Mouse (Mus musculus) forebrain, embryonic 12.5 days (tissue): Measurements from ENCODE around the gene Maml3. TPM values are rescaled to one million over a fixed set of nuclear protein-coding genes. Genes with fewer than 3 reads are reported as not detected.

Source experiments
- ATAC-seq: fragments of 200-750 bp; cut with Nextera tagmentation; 2 replicates; pipeline ENCODE4 v1.8.0; 2017; ENCODE audit warnings: moderate TSS enrichment; ENCODE audit not compliant: low FRiP score
- H3K27ac ChIP-seq: fragments of 300-500 bp; sonication (generic); 2 replicates; pipeline ENCODE4 v1.5.1; 2016; ENCODE audit warnings: mild to moderate bottlenecking
- H3K27me3 ChIP-seq: fragments of 300-500 bp; sonication (generic); 2 replicates; pipeline ENCODE4 v1.6.1; 2016; ENCODE audit warnings: mild to moderate bottlenecking
- H3K36me3 ChIP-seq: fragments of 300-500 bp; sonication (generic); replicated peaks from 2 replicates; pipeline ENCODE4 v1.6.1; 2016; ENCODE audit warnings: mild to moderate bottlenecking
- H3K4me1 ChIP-seq: fragments of 300-500 bp; sonication (generic); 2 replicates; pipeline ENCODE4 v1.6.1; 2016
- H3K4me2 ChIP-seq: fragments of 300-500 bp; sonication (generic); 2 replicates; pipeline ENCODE4 v1.6.1; 2016; ENCODE audit warnings: mild to moderate bottlenecking, moderate library complexity
- H3K4me3 ChIP-seq: fragments of 300-500 bp; sonication (generic); replicated peaks from 2 replicates; pipeline ENCODE4 v1.5.1; 2016; ENCODE audit warnings: mild to moderate bottlenecking
- H3K9ac ChIP-seq: fragments of 300-500 bp; sonication (generic); 2 replicates; pipeline ENCODE4 v1.6.1; 2016; ENCODE audit warnings: mild to moderate bottlenecking
- H3K9me3 ChIP-seq: fragments of 300-500 bp; sonication (generic); 2 replicates; pipeline ENCODE4 v1.6.1; 2016
- WGBS: fragments of 180-500 bp; shearing (Covaris S2); methylation state at CpG from one replicate; pipeline ENCODE4 v1.1.7; 2016; 5-methylcytosine and 5-hydroxymethylcytosine counted together
- polyA plus RNA-seq: library from polyadenylated mRNA; unstranded; fragments of >200 nt; fragmentation: Nextera tagmentation; extraction: Ambion mirVana; gene quantifications from 2 replicates; pipeline ENCODE4 v1.2.1, GENCODE M21; 2016

Gene Maml3
- polyA plus RNA-seq, 1 experiment from 2014 or later, result 7.6 TPM

GRCm38 (mm10) chr3:51661376-51661775 lies 443.5 kb downstream of the Maml3 start:
- WGBS, result 79% methylated on average over 5 of the region's 5 CpGs
- Histone ChIP-seq H3K9me3 (no peaks in the 10 kb centered on the region), H3K27me3 (no peaks in the 10 kb centered on the region), H3K27ac (no peak overlapping the region), H3K4me2 (no peak overlapping the region), H3K9ac (no peak overlapping the region), H3K4me3 (no peak overlapping the region), H3K4me1 (no peaks in the 10 kb centered on the region; the same call in 1 of the 2 replicates), H3K36me3 (no peaks in the 10 kb centered on the region)
- ATAC-seq, result no peak

- Histone ChIP-seq H3K36me3 (no peaks in the 10 kb centered on the region), H3K9me3 (no peaks in the 10 kb centered on the region), H3K27ac (no peak overlapping the region), H3K27me3 (no peaks in the 10 kb centered on the region), H3K4me3 (no peak overlapping the region), H3K9ac (no peak overlapping the region), H3K4me1 (no peaks in the 10 kb centered on the region; the same call in 1 of the 2 replicates), H3K4me2 (no peak overlapping the region)
- 83% methylated on average over 3 of the region's 3 CpGs for WGBS
- no peak for ATAC-seq
These were observed 444.0 kb downstream of the Maml3 start for GRCm38 (mm10) chr3:51660821-51661276.

- H3K27me3 ChIP-seq, result no peaks in the 10 kb centered on the region
- no peak within 1 kb of the TSS for H3K4me3 ChIP-seq
- no peaks in the 10 kb centered on the region; the same call in 1 of the 2 replicates for H3K4me1 ChIP-seq
- WGBS, result 85% methylated on average over 4 of the region's 4 CpGs
- no peak for ATAC-seq
- H3K36me3 ChIP-seq, result no peaks in the 10 kb centered on the region
- H3K9me3 ChIP-seq, result no peaks in the 10 kb centered on the region
- no peak within 1 kb of the TSS for H3K27ac ChIP-seq
- no peak within 1 kb of the TSS for H3K9ac ChIP-seq
- H3K4me2 ChIP-seq, result no peak within 1 kb of the TSS
These were observed 444.8 kb downstream of the Maml3 start, which contains the start of gene Mgst2 for GRCm38 (mm10) chr3:51660060-51660459. Mgst2 (plus strand) TSS chr3:51660360.

- Histone ChIP-seq H3K4me1 (no peaks in the 10 kb centered on the region; the same call in 1 of the 2 replicates), H3K4me2 (no peak overlapping the region), H3K9me3 (no peaks in the 10 kb centered on the region), H3K36me3 (no peaks in the 10 kb centered on the region), H3K4me3 (no peak overlapping the region), H3K27ac (no peak overlapping the region), H3K9ac (no peak overlapping the region), H3K27me3 (no peaks in the 10 kb centered on the region)
- 89% methylated on average over 5 of the region's 5 CpGs for WGBS
- no peak for ATAC-seq
These were observed 445.5 kb downstream of the Maml3 start for GRCm38 (mm10) chr3:51659415-51659814.

GRCm38 (mm10) chr3:51654303-51655055 lies 450.4 kb downstream of the Maml3 start:
- Histone ChIP-seq H3K4me2 (no peak overlapping the region), H3K4me1 (peaks cover 11% of the 10 kb centered on the region), H3K27me3 (no peaks in the 10 kb centered on the region), H3K9me3 (no peaks in the 10 kb centered on the region), H3K27ac (no peak overlapping the region), H3K36me3 (no peaks in the 10 kb centered on the region), H3K4me3 (no peak overlapping the region), H3K9ac (no peak overlapping the region)
- no peak for ATAC-seq
- 87% methylated on average over 6 of the region's 6 CpGs for WGBS

- H3K4me1 ChIP-seq, result peaks cover 17% of the 10 kb centered on the region
- 0 out of 2 replicates have a peak overlapping the region, but pooled peaks have one; percentile 9 for H3K9ac ChIP-seq
- H3K4me3 ChIP-seq, result no peak overlapping the region
- H3K9me3 ChIP-seq, result no peaks in the 10 kb centered on the region
- H3K36me3 ChIP-seq, result no peaks in the 10 kb centered on the region
- ATAC-seq, result 0 out of 2 replicates have a peak, but pooled peaks have one; percentile 34
- peak overlapping the region; percentile 21; the same call in 1 of the 2 replicates for H3K27ac ChIP-seq
- peak overlapping the region; percentile 41 for H3K4me2 ChIP-seq
- WGBS, result 3% methylated on average over 7 of the region's 9 CpGs
- H3K27me3 ChIP-seq, result no peaks in the 10 kb centered on the region; the same call in 1 of the 2 replicates
These were observed 452.2 kb downstream of the Maml3 start for GRCm38 (mm10) chr3:51652701-51653100.

- no peaks in the 10 kb centered on the region for H3K9me3 ChIP-seq
- H3K27me3 ChIP-seq, result no peaks in the 10 kb centered on the region; the same call in 1 of the 2 replicates
- no peaks in the 10 kb centered on the region for H3K36me3 ChIP-seq
- peak overlapping the region; percentile 41 for H3K4me2 ChIP-seq
- H3K4me3 ChIP-seq, result no peak overlapping the region
- H3K9ac ChIP-seq, result 0 out of 2 replicates have a peak overlapping the region, but pooled peaks have one; percentile 9
- 5% methylated on average over 9 of the region's 9 CpGs for WGBS
- H3K27ac ChIP-seq, result no peak overlapping the region
- H3K4me1 ChIP-seq, result peaks cover 17% of the 10 kb centered on the region
- peak; percentile 74 for ATAC-seq
These were observed 452.6 kb downstream of the Maml3 start for GRCm38 (mm10) chr3:51652292-51652691.

GRCm38 (mm10) chr3:51651149-51651548 lies 453.7 kb downstream of the Maml3 start:
- H3K27me3 ChIP-seq, result no peaks in the 10 kb centered on the region; the same call in 1 of the 2 replicates
- 90% methylated on average over 2 of the region's 2 CpGs for WGBS
- H3K9ac ChIP-seq, result no peak overlapping the region
- no peak overlapping the region for H3K4me3 ChIP-seq
- no peak for ATAC-seq
- H3K4me1 ChIP-seq, result peaks cover 17% of the 10 kb centered on the region
- H3K4me2 ChIP-seq, result no peak overlapping the region
- H3K27ac ChIP-seq, result no peak overlapping the region
- H3K36me3 ChIP-seq, result no peaks in the 10 kb centered on the region
- no peaks in the 10 kb centered on the region for H3K9me3 ChIP-seq

- WGBS, result 88% methylated on average over 8 of the region's 8 CpGs
- no peaks in the 10 kb centered on the region for H3K9me3 ChIP-seq
- H3K4me1 ChIP-seq, result peaks cover 17% of the 10 kb centered on the region
- H3K27me3 ChIP-seq, result no peaks in the 10 kb centered on the region; the same call in 1 of the 2 replicates
- no peak overlapping the region for H3K27ac ChIP-seq
- no peaks in the 10 kb centered on the region for H3K36me3 ChIP-seq
- no peak overlapping the region for H3K9ac ChIP-seq
- H3K4me3 ChIP-seq, result no peak overlapping the region
- H3K4me2 ChIP-seq, result no peak overlapping the region
- no peak for ATAC-seq
These were observed 454.9 kb downstream of the Maml3 start for GRCm38 (mm10) chr3:51649986-51650385.

GRCm38 (mm10) chr3:51649426-51649825 lies 455.4 kb downstream of the Maml3 start:
- Histone ChIP-seq H3K27ac (no peak overlapping the region), H3K9ac (no peak overlapping the region), H3K4me1 (peaks cover 17% of the 10 kb centered on the region), H3K9me3 (no peaks in the 10 kb centered on the region), H3K27me3 (no peaks in the 10 kb centered on the region; the same call in 1 of the 2 replicates), H3K4me2 (no peak overlapping the region), H3K4me3 (no peak overlapping the region), H3K36me3 (no peaks in the 10 kb centered on the region)
- 86% methylated on average over 8 of the region's 8 CpGs for WGBS
- no peak for ATAC-seq

GRCm38 (mm10) chr3:51648037-51648664 lies 456.7 kb downstream of the Maml3 start:
- no peaks in the 10 kb centered on the region for H3K9me3 ChIP-seq
- peak overlapping the region; percentile 11; the same call in 1 of the 2 replicates for H3K4me2 ChIP-seq
- 36% methylated on average over 15 of the region's 15 CpGs for WGBS
- no peak overlapping the region for H3K9ac ChIP-seq
- no peaks in the 10 kb centered on the region; the same call in 1 of the 2 replicates for H3K27me3 ChIP-seq
- no peak overlapping the region for H3K27ac ChIP-seq
- no peaks in the 10 kb centered on the region for H3K36me3 ChIP-seq
- peaks cover 17% of the 10 kb centered on the region for H3K4me1 ChIP-seq
- ATAC-seq, result peak; percentile 34; the same call in 1 of the 2 replicates
- H3K4me3 ChIP-seq, result no peak overlapping the region

GRCm38 (mm10) chr3:51647356-51647755 lies 457.5 kb downstream of the Maml3 start:
- H3K9ac ChIP-seq, result no peak overlapping the region
- H3K4me1 ChIP-seq, result peaks cover 9% of the 10 kb centered on the region; the same call in 1 of the 2 replicates
- no peaks in the 10 kb centered on the region for H3K36me3 ChIP-seq
- no peak overlapping the region for H3K4me2 ChIP-seq
- H3K27me3 ChIP-seq, result no peaks in the 10 kb centered on the region; the same call in 1 of the 2 replicates
- ATAC-seq, result no peak
- H3K9me3 ChIP-seq, result no peaks in the 10 kb centered on the region
- WGBS, result 86% methylated on average over 4 of the region's 4 CpGs
- H3K4me3 ChIP-seq, result no peak overlapping the region
- no peak overlapping the region for H3K27ac ChIP-seq
